Mouse (Mus musculus): ENCODE data around the gene Fgfr2.

DNA sequence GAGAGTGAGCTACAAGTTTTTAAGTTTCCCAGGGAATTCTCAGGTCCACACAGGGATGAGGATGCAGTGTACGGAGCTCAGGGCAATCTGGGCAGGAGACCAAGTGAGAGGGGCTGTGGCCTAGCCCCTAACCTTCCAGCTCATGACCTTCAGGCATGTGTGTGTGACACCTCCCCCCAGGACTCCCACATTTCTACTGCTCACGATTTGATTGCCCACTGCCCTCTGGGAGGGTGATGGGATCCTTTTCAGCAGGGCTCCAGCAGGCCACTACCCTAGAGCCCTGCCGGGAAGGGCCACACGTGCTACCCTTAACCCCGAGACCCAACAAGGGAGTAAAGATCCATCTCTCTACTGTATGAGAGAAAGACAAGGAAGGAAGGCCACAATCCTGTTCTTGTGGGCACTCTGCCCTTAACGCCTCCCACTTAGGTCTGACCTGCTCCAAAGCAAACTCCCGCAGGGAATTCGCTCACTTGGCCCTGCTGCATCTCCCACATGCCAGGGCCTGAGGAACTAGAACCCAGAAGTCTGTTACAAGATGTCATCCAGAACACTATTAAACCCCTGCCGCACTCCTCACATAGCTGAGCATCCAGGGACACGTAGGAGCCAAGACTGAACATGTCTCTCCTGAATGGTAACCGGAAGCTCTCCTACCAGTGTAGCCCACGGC is 24.9 kb downstream of the Fgfr2 start:
- TF ChIP-seq CTCF (conservative IDR thresholded peaks at IDR 0.05; ENCODE audit: low read length) (no peak), NANOG (IDR thresholded peaks at IDR 0.05; ENCODE audit: borderline replicate concordance, low read length) (no peak), POU5F1 (IDR thresholded peaks at IDR 0.05; ENCODE audit: borderline replicate concordance, low read length) (no peak)

Measured in E14TG2a.4 (cell line).